Mouse (Mus musculus): ENCODE measurements at regions not wholly inside any gene's neighbourhood (a gene's known extent, or its start where the extent isn't known, plus 50 kb on each side); places are given as distances from the start of the nearest gene placed in this dataset.

- Histone ChIP-seq H3K27me3 (ENCODE audit: control insufficient read depth, insufficient read depth, low read length) (no peaks in the 10 kb centered on the region), H3K4me3 (ENCODE audit: low read depth, low read length) (no peak overlapping the region), H3K4me1 (ENCODE audit: control insufficient read depth, insufficient read depth, low read length) (no peaks in the 10 kb centered on the region), H3K9me3 (ENCODE audit: control insufficient read depth, low read length) (no peaks in the 10 kb centered on the region), H3K9ac (ENCODE audit: low read length) (no peak overlapping the region), H3K36me3 (ENCODE audit: control insufficient read depth, insufficient read depth, low read length) (no peaks in the 10 kb centered on the region), H3K4me2 (ENCODE audit: low read depth, severe bottlenecking) (no peak overlapping the region), H3K27ac (replicated peaks; ENCODE audit: low read depth, low read length) (no peak overlapping the region)
- WGBS, result 82% methylated on average over 7 of the region's 7 CpGs
- DNase-seq (ENCODE audit: low spot score) (no peak), ATAC-seq (ENCODE audit: insufficient number of reproducible peaks, low FRiP score, low TSS enrichment, low read depth) (no peak)
These were observed 64.0 kb downstream of the Pthlh start for GRCm38 (mm10) chr6:147199955-147200354.

GRCm38 (mm10) chr6:147199411-147199810 lies 64.6 kb downstream of the Pthlh start:
- Histone ChIP-seq H3K27me3 (ENCODE audit: control insufficient read depth, insufficient read depth, low read length) (no peaks in the 10 kb centered on the region), H3K36me3 (ENCODE audit: control insufficient read depth, insufficient read depth, low read length) (no peaks in the 10 kb centered on the region), H3K4me3 (ENCODE audit: low read depth, low read length) (no peak overlapping the region), H3K4me1 (ENCODE audit: control insufficient read depth, insufficient read depth, low read length) (no peaks in the 10 kb centered on the region), H3K4me2 (ENCODE audit: low read depth, severe bottlenecking) (no peak overlapping the region), H3K27ac (replicated peaks; ENCODE audit: low read depth, low read length) (no peak overlapping the region), H3K9me3 (ENCODE audit: control insufficient read depth, low read length) (no peaks in the 10 kb centered on the region), H3K9ac (ENCODE audit: low read length) (no peak overlapping the region)
- no peak for DNase-seq (ENCODE audit: low spot score)
- no peak for ATAC-seq (ENCODE audit: insufficient number of reproducible peaks, low FRiP score, low TSS enrichment, low read depth)

- Histone ChIP-seq H3K36me3 (ENCODE audit: control insufficient read depth, insufficient read depth, low read length) (no peaks in the 10 kb centered on the region), H3K4me3 (ENCODE audit: low read depth, low read length) (no peak overlapping the region), H3K27me3 (ENCODE audit: control insufficient read depth, insufficient read depth, low read length) (no peaks in the 10 kb centered on the region), H3K9me3 (ENCODE audit: control insufficient read depth, low read length) (no peaks in the 10 kb centered on the region), H3K4me2 (ENCODE audit: low read depth, severe bottlenecking) (no peak overlapping the region), H3K27ac (replicated peaks; ENCODE audit: low read depth, low read length) (no peak overlapping the region), H3K4me1 (ENCODE audit: control insufficient read depth, insufficient read depth, low read length) (no peaks in the 10 kb centered on the region), H3K9ac (ENCODE audit: low read length) (no peak overlapping the region)
- DNase-seq (ENCODE audit: low spot score), result no peak
- 76% methylated on average over 4 of the region's 4 CpGs for WGBS
- ATAC-seq (ENCODE audit: insufficient number of reproducible peaks, low FRiP score, low TSS enrichment, low read depth), result no peak
These were observed 67.6 kb downstream of the Pthlh start for GRCm38 (mm10) chr6:147196432-147196831.

- 87% methylated on average over 4 of the region's 4 CpGs for WGBS
- ATAC-seq (ENCODE audit: insufficient number of reproducible peaks, low FRiP score, low TSS enrichment, low read depth) (no peak), DNase-seq (ENCODE audit: low spot score) (no peak)
- Histone ChIP-seq H3K4me2 (ENCODE audit: low read depth, severe bottlenecking) (no peak overlapping the region), H3K4me3 (ENCODE audit: low read depth, low read length) (no peak overlapping the region), H3K9ac (ENCODE audit: low read length) (no peak overlapping the region), H3K36me3 (ENCODE audit: control insufficient read depth, insufficient read depth, low read length) (no peaks in the 10 kb centered on the region), H3K4me1 (ENCODE audit: control insufficient read depth, insufficient read depth, low read length) (no peaks in the 10 kb centered on the region), H3K9me3 (ENCODE audit: control insufficient read depth, low read length) (no peaks in the 10 kb centered on the region), H3K27me3 (ENCODE audit: control insufficient read depth, insufficient read depth, low read length) (no peaks in the 10 kb centered on the region), H3K27ac (replicated peaks; ENCODE audit: low read depth, low read length) (no peak overlapping the region)
These were observed 68.7 kb downstream of the Pthlh start for GRCm38 (mm10) chr6:147195277-147195676.

- Histone ChIP-seq H3K9me3 (ENCODE audit: control insufficient read depth, low read length) (no peaks in the 10 kb centered on the region), H3K4me2 (ENCODE audit: low read depth, severe bottlenecking) (no peak overlapping the region), H3K27ac (replicated peaks; ENCODE audit: low read depth, low read length) (no peak overlapping the region), H3K4me1 (ENCODE audit: control insufficient read depth, insufficient read depth, low read length) (no peaks in the 10 kb centered on the region), H3K4me3 (ENCODE audit: low read depth, low read length) (no peak overlapping the region), H3K36me3 (ENCODE audit: control insufficient read depth, insufficient read depth, low read length) (no peaks in the 10 kb centered on the region), H3K9ac (ENCODE audit: low read length) (no peak overlapping the region), H3K27me3 (ENCODE audit: control insufficient read depth, insufficient read depth, low read length) (no peaks in the 10 kb centered on the region)
- DNase-seq (ENCODE audit: low spot score), result no peak
- no peak for ATAC-seq (ENCODE audit: insufficient number of reproducible peaks, low FRiP score, low TSS enrichment, low read depth)
- WGBS, result 92% methylated on average over 5 of the region's 5 CpGs
These were observed 76.3 kb downstream of the Pthlh start for GRCm38 (mm10) chr6:147187710-147188109.

- H3K4me3 ChIP-seq (ENCODE audit: low read depth, low read length), result no peak overlapping the region
- H3K9me3 ChIP-seq (ENCODE audit: control insufficient read depth, low read length), result no peaks in the 10 kb centered on the region
- H3K27ac ChIP-seq (replicated peaks; ENCODE audit: low read depth, low read length), result no peak overlapping the region
- no peaks in the 10 kb centered on the region for H3K27me3 ChIP-seq (ENCODE audit: control insufficient read depth, insufficient read depth, low read length)
- 41% methylated on average over 7 of the region's 7 CpGs for WGBS
- H3K4me2 ChIP-seq (ENCODE audit: low read depth, severe bottlenecking), result no peak overlapping the region
- 0 out of 2 replicates have a peak, but pooled peaks cover 2% of the 10 kb centered on the region for H3K4me1 ChIP-seq (ENCODE audit: control insufficient read depth, insufficient read depth, low read length)
- DNase-seq (ENCODE audit: low spot score) (peak; percentile 32), ATAC-seq (ENCODE audit: insufficient number of reproducible peaks, low FRiP score, low TSS enrichment, low read depth) (0 out of 2 replicates have a peak, but pooled peaks have one; percentile 14)
- no peaks in the 10 kb centered on the region for H3K36me3 ChIP-seq (ENCODE audit: control insufficient read depth, insufficient read depth, low read length)
- no peak overlapping the region for H3K9ac ChIP-seq (ENCODE audit: low read length)
These were observed 85.7 kb downstream of the Pthlh start for GRCm38 (mm10) chr6:147178276-147178675.

GRCm38 (mm10) chr6:147176176-147176575 lies 85.0 kb downstream of the Klhl42 start:
- WGBS, result 58% methylated on average over 1 of the region's 1 CpGs
- no peak overlapping the region for H3K9ac ChIP-seq (ENCODE audit: low read length)
- H3K36me3 ChIP-seq (ENCODE audit: control insufficient read depth, insufficient read depth, low read length), result no peaks in the 10 kb centered on the region
- ATAC-seq (ENCODE audit: insufficient number of reproducible peaks, low FRiP score, low TSS enrichment, low read depth), result no peak
- no peak overlapping the region for H3K4me3 ChIP-seq (ENCODE audit: low read depth, low read length)
- no peak for DNase-seq (ENCODE audit: low spot score)
- H3K4me2 ChIP-seq (ENCODE audit: low read depth, severe bottlenecking), result no peak overlapping the region
- no peaks in the 10 kb centered on the region for H3K9me3 ChIP-seq (ENCODE audit: control insufficient read depth, low read length)
- H3K27me3 ChIP-seq (ENCODE audit: control insufficient read depth, insufficient read depth, low read length), result no peaks in the 10 kb centered on the region
- H3K4me1 ChIP-seq (ENCODE audit: control insufficient read depth, insufficient read depth, low read length), result 0 out of 2 replicates have a peak, but pooled peaks cover 2% of the 10 kb centered on the region
- H3K27ac ChIP-seq (replicated peaks; ENCODE audit: low read depth, low read length), result no peak overlapping the region

Measured in limb, embryonic 11.5 days (tissue).